Mouse (Mus musculus): Measurements from ENCODE around the gene Tcf7l2.

DNA sequence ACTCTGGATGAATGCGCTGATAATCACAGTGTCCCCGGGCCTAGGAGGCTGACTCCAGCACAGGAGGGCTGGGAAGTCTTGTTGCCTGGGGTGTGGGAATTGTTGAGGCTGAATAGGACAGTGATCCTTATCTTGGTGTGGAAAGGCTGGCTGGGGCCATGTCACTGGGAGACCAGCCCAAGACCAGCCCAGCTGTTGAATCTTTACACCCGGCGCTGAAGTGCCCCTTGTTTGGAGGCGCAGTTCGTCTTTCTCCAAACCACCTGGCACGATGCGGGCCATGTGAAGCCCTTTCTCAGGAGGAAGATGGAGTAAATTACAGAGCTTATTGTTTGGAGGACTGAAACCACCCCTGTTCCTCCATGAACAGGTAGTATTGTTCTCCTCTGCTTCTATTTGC is 15.1 kb downstream of the Tcf7l2 start:
- TF ChIP-seq CTCF (IDR thresholded peaks at IDR 0.05; ENCODE audit: low read depth, low read length): no peak
- TF ChIP-seq POLR2A (IDR thresholded peaks at IDR 0.05; ENCODE audit: extremely low read depth, insufficient read depth, low read length): no peak

All from liver, adult 2 months (tissue).